Mouse (Mus musculus) heart, embryonic 13.5 days (tissue): Measurements from ENCODE around the gene Pik3cg. TPM values are rescaled to one million over a fixed set of nuclear protein-coding genes. Genes with fewer than 3 reads are reported as not detected.

Source experiments
- ATAC-seq: fragments of 200-750 bp; cut with Nextera tagmentation; 2 replicates; pipeline ENCODE4 v1.8.0; 2017; ENCODE audit warnings: moderate TSS enrichment; ENCODE audit not compliant: insufficient number of reproducible peaks, low FRiP score, low TSS enrichment; ENCODE audit errors: extremely low read depth
- H3K27ac ChIP-seq: fragments of 300-500 bp; sonication (generic); replicated peaks from 2 replicates; pipeline ENCODE4 v1.5.1; 2015; ENCODE audit warnings: moderate library complexity, mild to moderate bottlenecking, inconsistent platforms
- H3K27me3 ChIP-seq: fragments of 300-500 bp; sonication (generic); replicated peaks from 2 replicates; pipeline ENCODE4 v1.6.1; 2015; ENCODE audit warnings: mild to moderate bottlenecking, inconsistent platforms
- H3K36me3 ChIP-seq: fragments of 300-500 bp; sonication (generic); 2 replicates; pipeline ENCODE4 v1.6.1; 2015; ENCODE audit warnings: mild to moderate bottlenecking, inconsistent platforms
- H3K4me1 ChIP-seq: fragments of 300-500 bp; sonication (generic); 2 replicates; pipeline ENCODE4 v1.6.1; 2015; ENCODE audit warnings: inconsistent platforms
- H3K4me2 ChIP-seq: fragments of 300-500 bp; sonication (generic); 2 replicates; pipeline ENCODE4 v1.6.1; 2015; ENCODE audit warnings: inconsistent platforms, mild to moderate bottlenecking, moderate library complexity
- H3K4me3 ChIP-seq: fragments of 300-500 bp; sonication (generic); 2 replicates; pipeline ENCODE4 v1.5.1; 2015; ENCODE audit warnings: moderate library complexity, mild to moderate bottlenecking, inconsistent platforms
- H3K9ac ChIP-seq: fragments of 300-500 bp; sonication (generic); 2 replicates; pipeline ENCODE4 v1.6.1; 2015; ENCODE audit warnings: inconsistent platforms, mild to moderate bottlenecking, moderate library complexity
- H3K9me3 ChIP-seq: fragments of 300-500 bp; sonication (generic); 2 replicates; pipeline ENCODE4 v1.6.1; 2016; ENCODE audit warnings: inconsistent platforms
- WGBS: fragments of 180-500 bp; shearing (Covaris S2); methylation state at CpG from one replicate; pipeline ENCODE4 v1.1.7; 2015; ENCODE audit warnings: mixed read lengths; 5-methylcytosine and 5-hydroxymethylcytosine counted together
- polyA plus RNA-seq: library from polyadenylated mRNA; unstranded; fragments of >200 nt; fragmentation: Nextera tagmentation; extraction: Ambion mirVana; gene quantifications from 2 replicates; pipeline ENCODE4 v1.2.1, GENCODE M21; 2015

Pik3cg gene
- polyA plus RNA-seq, 1 experiment from 2014 or later, result 1.2 TPM

- Histone ChIP-seq H3K4me3 (no peak overlapping the region), H3K36me3 (no peaks in the 10 kb centered on the region), H3K4me2 (no peak overlapping the region), H3K27me3 (no peaks in the 10 kb centered on the region), H3K27ac (no peak overlapping the region), H3K9me3 (no peaks in the 10 kb centered on the region), H3K4me1 (no peaks in the 10 kb centered on the region), H3K9ac (no peak overlapping the region)
- WGBS, result 81% methylated on average over 1 of the region's 1 CpGs
- ATAC-seq, result no peak
These were observed 15.2 kb upstream of the Pik3cg start for GRCm38 (mm10) chr12:32223629-32224028.

DNA sequence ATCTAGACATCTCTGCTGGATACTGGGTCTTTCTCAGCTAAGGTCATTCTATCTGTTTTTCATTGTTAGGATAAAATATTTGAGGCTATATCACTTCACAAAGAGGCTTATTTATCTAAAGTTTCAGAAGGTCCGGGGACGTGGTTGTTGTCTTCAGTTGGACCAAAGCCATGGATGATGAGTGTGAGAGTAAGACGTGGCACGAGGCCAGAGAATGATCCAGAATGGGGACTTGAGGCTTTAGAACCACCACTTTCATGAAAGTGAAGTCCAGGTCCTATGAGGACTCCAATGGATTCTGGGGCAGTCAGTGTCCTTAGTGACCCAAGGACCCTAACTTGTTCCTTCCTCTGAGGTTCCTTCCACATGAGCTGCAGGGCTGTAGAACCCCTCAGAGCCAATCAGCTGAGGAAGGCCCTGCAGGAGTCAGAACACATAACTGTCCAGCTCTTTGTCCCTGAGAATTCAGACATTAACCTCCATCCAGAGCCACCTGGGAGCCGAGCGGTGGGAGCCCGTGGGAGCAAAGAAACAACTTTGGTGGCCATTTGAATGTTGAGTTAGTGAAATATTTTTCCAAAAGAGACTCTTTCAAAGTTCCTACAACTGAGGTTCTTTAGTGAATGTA is 14.4 kb upstream of the Pik3cg start:
- ATAC-seq, result no peak
- H3K4me3 ChIP-seq, result no peak overlapping the region
- WGBS, result 75% methylated on average over 7 of the region's 7 CpGs

GRCm38 (mm10) chr12:32220387-32220786 is 11.9 kb upstream of the Pik3cg start:
- H3K9ac ChIP-seq, result no peak overlapping the region
- no peaks in the 10 kb centered on the region for H3K27me3 ChIP-seq
- H3K4me1 ChIP-seq, result no peaks in the 10 kb centered on the region
- no peak overlapping the region for H3K27ac ChIP-seq
- no peak for ATAC-seq
- H3K4me2 ChIP-seq, result no peak overlapping the region
- no peak overlapping the region for H3K4me3 ChIP-seq
- WGBS, result 86% methylated on average over 1 of the region's 1 CpGs
- H3K36me3 ChIP-seq, result no peaks in the 10 kb centered on the region
- peaks cover 3% of the 10 kb centered on the region; the same call in 1 of the 2 replicates for H3K9me3 ChIP-seq

More for the DNA sequence above, 14.4 kb upstream of the Pik3cg start:
- no peak overlapping the region for H3K27ac ChIP-seq
- no peaks in the 10 kb centered on the region for H3K27me3 ChIP-seq
- H3K9ac ChIP-seq, result no peak overlapping the region
- no peaks in the 10 kb centered on the region for H3K36me3 ChIP-seq
- H3K4me2 ChIP-seq, result no peak overlapping the region
- H3K4me1 ChIP-seq, result no peaks in the 10 kb centered on the region
- no peaks in the 10 kb centered on the region for H3K9me3 ChIP-seq

DNA sequence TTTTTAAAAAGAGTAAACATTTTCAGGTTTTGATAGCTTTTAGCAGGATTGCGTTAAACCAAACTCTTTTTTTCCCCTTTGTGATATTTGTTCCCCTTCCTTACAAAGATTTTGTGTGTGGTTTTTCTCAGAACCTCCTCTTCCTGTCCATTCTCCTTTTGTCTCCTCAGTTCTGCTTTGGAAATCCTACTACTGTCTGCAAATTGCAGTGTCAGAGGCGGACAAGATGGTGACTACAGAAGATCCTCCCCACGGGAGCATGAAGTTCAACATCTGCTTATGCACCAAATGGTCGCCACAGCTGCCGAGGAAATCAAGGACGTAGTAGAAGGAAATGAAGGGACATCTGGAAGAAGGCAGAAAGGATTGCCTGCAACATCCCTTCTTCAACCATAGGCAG is 6.7 kb upstream of the Pik3cg start:
- Histone ChIP-seq H3K9me3 (peaks cover 3% of the 10 kb centered on the region; the same call in 1 of the 2 replicates), H3K9ac (no peak overlapping the region), H3K27ac (no peak overlapping the region), H3K27me3 (no peaks in the 10 kb centered on the region), H3K4me2 (no peak overlapping the region), H3K36me3 (no peaks in the 10 kb centered on the region), H3K4me1 (peaks cover 7% of the 10 kb centered on the region), H3K4me3 (no peak overlapping the region)
- WGBS, result 80% methylated on average over 6 of the region's 6 CpGs
- no peak for ATAC-seq

- ATAC-seq, result no peak
These were observed 4.2 kb upstream of the Pik3cg start for GRCm38 (mm10) chr12:32212702-32213101.

DNA sequence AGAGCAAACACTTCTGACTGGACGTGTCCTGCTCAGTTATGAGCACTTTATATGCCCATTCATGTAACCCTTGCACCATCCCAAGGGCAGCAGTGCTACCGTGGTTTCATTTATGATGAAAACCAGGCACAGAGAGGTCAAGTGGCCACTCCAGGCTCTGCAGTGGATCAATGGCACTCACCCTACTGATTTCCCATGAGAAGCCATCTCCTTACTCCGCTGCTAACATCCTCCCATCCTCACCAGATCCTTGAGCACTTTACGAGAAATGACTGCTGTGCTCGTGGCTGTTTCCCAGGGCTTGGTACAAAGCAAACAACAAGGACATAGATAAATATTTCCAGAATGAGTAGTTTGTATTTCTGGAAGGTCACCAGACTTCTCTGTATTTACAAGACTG is 3.7 kb upstream of the Pik3cg start:
- no peak overlapping the region for H3K4me2 ChIP-seq
- no peak for ATAC-seq
- 43% methylated on average over 5 of the region's 5 CpGs for WGBS
- H3K4me3 ChIP-seq, result no peak overlapping the region
- peaks cover 18% of the 10 kb centered on the region for H3K4me1 ChIP-seq
- H3K9ac ChIP-seq, result no peak overlapping the region
- peaks cover 1% of the 10 kb centered on the region; the same call in 1 of the 2 replicates for H3K9me3 ChIP-seq
- no peaks in the 10 kb centered on the region for H3K36me3 ChIP-seq
- H3K27me3 ChIP-seq, result no peaks in the 10 kb centered on the region
- no peak overlapping the region for H3K27ac ChIP-seq

More at GRCm38 (mm10) chr12:32212702-32213101, 4.2 kb upstream of the Pik3cg start:
- H3K27ac ChIP-seq, result no peak overlapping the region
- no peak overlapping the region for H3K4me3 ChIP-seq
- no peaks in the 10 kb centered on the region for H3K36me3 ChIP-seq
- 90% methylated on average over 5 of the region's 5 CpGs for whole genome bisulfite sequencing
- peaks cover 3% of the 10 kb centered on the region; the same call in 1 of the 2 replicates for H3K9me3 ChIP-seq
- no peaks in the 10 kb centered on the region for H3K27me3 ChIP-seq
- no peak overlapping the region for H3K4me2 ChIP-seq
- H3K9ac ChIP-seq, result no peak overlapping the region
- peaks cover 18% of the 10 kb centered on the region for H3K4me1 ChIP-seq

- 79% methylated on average over 4 of the region's 4 CpGs for WGBS
- Histone ChIP-seq H3K4me1 (peaks cover 20% of the 10 kb centered on the region), H3K27me3 (no peaks in the 10 kb centered on the region), H3K4me2 (no peak overlapping the region), H3K27ac (no peak overlapping the region), H3K9me3 (no peaks in the 10 kb centered on the region), H3K9ac (no peak overlapping the region), H3K36me3 (no peaks in the 10 kb centered on the region), H3K4me3 (no peak overlapping the region)
- ATAC-seq, result no peak
These were observed 2.8 kb upstream of the Pik3cg start for GRCm38 (mm10) chr12:32211257-32211656.

DNA sequence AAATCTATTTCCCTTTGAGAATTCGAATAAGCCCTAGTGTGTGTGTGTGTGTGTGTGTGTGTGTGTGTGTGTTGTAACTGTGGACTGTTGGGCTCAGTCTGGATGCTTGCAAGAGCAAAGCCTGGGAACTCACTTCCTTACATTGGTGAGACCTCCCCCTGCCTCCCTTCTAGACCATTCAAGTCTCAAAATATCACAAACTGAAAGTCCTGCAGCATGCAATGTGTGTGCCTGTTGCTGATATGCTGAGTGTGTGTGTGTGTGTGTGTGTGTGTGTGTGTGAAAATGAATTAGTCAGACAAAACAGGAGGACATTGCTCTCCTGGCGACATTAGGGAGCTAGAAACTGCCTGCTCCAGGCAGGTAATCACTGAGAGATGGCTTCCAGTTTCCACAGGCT is 492 bp upstream of the Pik3cg start:
- Histone ChIP-seq H3K27ac (0 out of 2 replicates have a peak overlapping the region, but pooled peaks have one; percentile 24), H3K4me1 (peaks cover 20% of the 10 kb centered on the region), H3K9ac (no peak overlapping the region; the same call in 1 of the 2 replicates), H3K9me3 (no peaks in the 10 kb centered on the region), H3K4me3 (no peak overlapping the region), H3K36me3 (no peaks in the 10 kb centered on the region), H3K27me3 (no peaks in the 10 kb centered on the region), H3K4me2 (peak overlapping the region; percentile 57)
- ATAC-seq, result no peak
- 43% methylated on average over 2 of the region's 2 CpGs for WGBS

DNA sequence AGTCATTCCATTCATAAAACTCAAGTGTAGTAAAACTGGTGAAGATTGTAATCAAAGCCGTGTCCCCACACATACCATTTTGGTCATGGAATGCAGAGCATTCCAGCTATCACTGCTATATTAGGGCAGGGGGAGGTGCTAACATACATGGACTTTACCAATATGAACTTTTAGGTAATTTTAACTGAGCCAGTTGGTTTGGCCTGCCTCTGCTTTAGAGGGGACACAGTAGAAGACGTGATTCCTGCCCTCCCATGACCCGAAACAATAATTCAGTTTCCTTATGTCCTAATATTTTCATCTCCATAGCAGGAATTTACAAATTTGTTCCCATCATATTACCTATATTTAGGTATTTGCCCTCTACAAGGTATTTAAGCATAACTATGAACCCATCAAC is 1.3 kb downstream of the Pik3cg start:
- Histone ChIP-seq H3K36me3 (no peaks in the 10 kb centered on the region), H3K4me1 (peaks cover 18% of the 10 kb centered on the region), H3K9me3 (no peaks in the 10 kb centered on the region), H3K4me2 (no peak overlapping the region), H3K9ac (no peak overlapping the region), H3K27ac (no peak overlapping the region), H3K4me3 (no peak overlapping the region), H3K27me3 (no peaks in the 10 kb centered on the region)
- no peak for ATAC-seq
- 62% methylated on average over 3 of the region's 3 CpGs for WGBS

GRCm38 (mm10) chr12:32203695-32204094 is 4.8 kb downstream of the Pik3cg start:
- H3K27ac ChIP-seq, result no peak overlapping the region

DNA sequence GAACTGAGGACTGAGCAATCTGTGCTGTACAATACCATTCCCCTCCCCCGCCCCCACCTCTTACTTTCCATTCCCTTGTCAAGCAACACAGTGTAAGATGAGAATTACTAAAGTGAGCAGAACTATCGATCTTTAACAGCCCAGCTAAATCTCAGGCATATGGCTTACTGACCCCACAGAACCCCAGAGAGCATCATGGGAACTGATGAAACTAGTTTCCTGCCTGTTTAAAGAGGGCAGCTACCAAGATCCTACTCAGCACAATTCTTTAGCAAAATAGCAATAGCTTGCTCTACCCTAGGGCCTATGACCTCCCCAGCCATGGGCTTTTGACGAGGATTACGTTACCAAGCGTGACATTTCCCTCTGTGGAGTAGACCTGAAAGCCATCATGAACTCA is 5.9 kb downstream of the Pik3cg start:
- Histone ChIP-seq H3K27me3 (no peaks in the 10 kb centered on the region), H3K36me3 (no peaks in the 10 kb centered on the region), H3K4me1 (0 out of 2 replicates have a peak, but pooled peaks cover 2% of the 10 kb centered on the region), H3K9me3 (no peaks in the 10 kb centered on the region), H3K27ac (no peak overlapping the region), H3K9ac (no peak overlapping the region), H3K4me2 (no peak overlapping the region), H3K4me3 (no peak overlapping the region)
- 85% methylated on average over 5 of the region's 5 CpGs for WGBS
- ATAC-seq, result no peak

More at GRCm38 (mm10) chr12:32203695-32204094, 4.8 kb downstream of the Pik3cg start:
- Histone ChIP-seq H3K9me3 (no peaks in the 10 kb centered on the region), H3K36me3 (no peaks in the 10 kb centered on the region), H3K4me2 (no peak overlapping the region), H3K27me3 (no peaks in the 10 kb centered on the region), H3K4me1 (peaks cover 6% of the 10 kb centered on the region), H3K9ac (no peak overlapping the region), H3K4me3 (no peak overlapping the region)
- no peak for ATAC-seq
- WGBS, result 67% methylated on average over 8 of the region's 8 CpGs

- Histone ChIP-seq H3K4me1 (no peaks in the 10 kb centered on the region), H3K4me2 (no peak overlapping the region), H3K9ac (no peak overlapping the region), H3K27me3 (no peaks in the 10 kb centered on the region), H3K9me3 (no peaks in the 10 kb centered on the region), H3K27ac (no peak overlapping the region), H3K4me3 (no peak overlapping the region), H3K36me3 (no peaks in the 10 kb centered on the region)
- WGBS, result 90% methylated on average over 7 of the region's 7 CpGs
- no peak for ATAC-seq
These were observed 6.5 kb downstream of the Pik3cg start for GRCm38 (mm10) chr12:32201932-32202331.
